Mouse (Mus musculus) midbrain, embryonic 15.5 days (tissue): ENCODE data around the gene E130308A19Rik. TPM values are rescaled to one million over a fixed set of nuclear protein-coding genes. Genes with fewer than 3 reads are reported as not detected.

ENCODE experiments used
- ATAC-seq: fragments of 200-750 bp; cut with Nextera tagmentation; replicated peaks from 2 replicates; pipeline ENCODE4 v1.8.0; 2017; ENCODE audit warnings: moderate TSS enrichment
- H3K27ac ChIP-seq: fragments of 300-500 bp; sonication (generic); 2 replicates; pipeline ENCODE4 v1.5.1; 2015; ENCODE audit warnings: mild to moderate bottlenecking, inconsistent platforms
- H3K27me3 ChIP-seq: fragments of 300-500 bp; sonication (generic); replicated peaks from 2 replicates; pipeline ENCODE4 v1.6.1; 2015; ENCODE audit warnings: inconsistent platforms
- H3K36me3 ChIP-seq: fragments of 300-500 bp; sonication (generic); replicated peaks from 2 replicates; pipeline ENCODE4 v1.6.1; 2015; ENCODE audit warnings: inconsistent platforms
- H3K4me1 ChIP-seq: fragments of 300-500 bp; sonication (generic); 2 replicates; pipeline ENCODE4 v1.6.1; 2015; ENCODE audit warnings: inconsistent platforms
- H3K4me2 ChIP-seq: fragments of 300-500 bp; sonication (generic); 2 replicates; pipeline ENCODE4 v1.6.1; 2015; ENCODE audit warnings: inconsistent platforms, mild to moderate bottlenecking, moderate library complexity
- H3K4me3 ChIP-seq: fragments of 300-500 bp; sonication (generic); 2 replicates; pipeline ENCODE4 v1.5.1; 2015; ENCODE audit warnings: mild to moderate bottlenecking, inconsistent platforms
- H3K9ac ChIP-seq: fragments of 300-500 bp; sonication (generic); 2 replicates; pipeline ENCODE4 v1.6.1; 2015; ENCODE audit warnings: mild to moderate bottlenecking, inconsistent platforms
- H3K9me3 ChIP-seq: fragments of 300-500 bp; sonication (generic); 2 replicates; pipeline ENCODE4 v1.6.1; 2016; ENCODE audit warnings: inconsistent platforms
- WGBS: fragments of 180-500 bp; shearing (Covaris S2); methylation state at CpG from one replicate; pipeline ENCODE4 v1.1.7; 2015; ENCODE audit warnings: mixed read lengths; 5-methylcytosine and 5-hydroxymethylcytosine counted together
- polyA plus RNA-seq: library from polyadenylated mRNA; unstranded; fragments of >200 nt; fragmentation: Nextera tagmentation; extraction: Ambion mirVana; gene quantifications from 2 replicates; pipeline ENCODE4 v1.2.1, GENCODE M21; 2015

Gene E130308A19Rik
- 59.7 and 60.1 TPM in 2 replicates for polyA plus RNA-seq

DNA sequence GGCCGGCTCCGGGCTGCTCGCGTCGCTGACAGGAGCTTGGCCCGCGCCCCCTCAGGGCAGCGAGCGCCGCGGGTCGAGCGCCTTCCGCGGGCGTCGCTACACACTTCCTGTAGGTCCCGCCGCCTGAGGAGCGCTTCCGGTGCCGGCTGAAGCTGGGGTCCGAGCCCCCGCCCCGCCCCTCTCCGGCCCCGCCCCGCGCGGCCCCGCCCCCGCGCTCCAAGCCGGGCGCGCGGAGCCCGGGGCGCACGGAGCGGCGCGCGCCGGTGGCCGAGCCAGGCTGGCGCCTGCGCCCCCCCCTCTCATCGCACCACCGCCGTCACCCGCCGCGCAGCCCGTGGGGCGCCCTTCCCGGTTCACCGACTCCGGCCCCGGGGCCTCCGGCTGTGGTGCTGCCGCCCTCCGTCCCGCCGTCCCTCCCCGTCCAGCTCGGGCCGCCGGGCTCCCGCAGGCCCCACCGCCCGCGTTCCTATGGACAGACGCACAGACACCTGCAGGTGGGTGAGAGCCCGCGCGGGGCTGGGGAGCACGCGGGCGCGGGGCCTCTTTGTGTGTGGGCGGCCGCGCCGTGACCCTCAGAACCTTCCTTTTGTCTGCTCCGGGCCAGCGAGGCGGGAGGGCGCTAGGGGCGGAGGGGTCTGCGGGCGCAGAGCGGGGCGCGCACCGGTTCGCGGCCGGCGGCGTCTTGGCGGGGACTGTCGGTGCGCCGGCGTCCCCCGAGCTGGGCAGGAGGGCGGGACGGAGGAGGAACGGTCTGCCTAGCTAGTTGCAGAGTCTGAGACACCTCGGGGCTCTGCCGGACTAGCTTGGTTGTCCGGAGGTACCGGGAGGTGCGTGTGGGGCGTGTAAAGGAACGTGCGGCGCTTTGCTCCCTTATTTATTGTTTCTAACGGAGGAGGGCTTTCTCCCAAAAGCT, at the start of gene E130308A19Rik:
TSS of gene E130308A19Rik (plus strand) at position 214 of the 913 bp plus-strand sequence.
- H3K27ac ChIP-seq, result peak within 1 kb of the TSS; percentile 91
- peak; percentile 94 for ATAC-seq
- under 1% methylated on average over 82 of the region's 120 CpGs for WGBS
- H3K9me3 ChIP-seq, result no peaks in the 10 kb centered on the region
- H3K36me3 ChIP-seq, result no peaks in the 10 kb centered on the region
- peak within 1 kb of the TSS; percentile 90 for H3K4me3 ChIP-seq
- H3K9ac ChIP-seq, result peak within 1 kb of the TSS; percentile 98
- H3K27me3 ChIP-seq, result no peaks in the 10 kb centered on the region
- H3K4me1 ChIP-seq, result peaks cover 30% of the 10 kb centered on the region
- peak within 1 kb of the TSS; percentile 80 for H3K4me2 ChIP-seq

DNA sequence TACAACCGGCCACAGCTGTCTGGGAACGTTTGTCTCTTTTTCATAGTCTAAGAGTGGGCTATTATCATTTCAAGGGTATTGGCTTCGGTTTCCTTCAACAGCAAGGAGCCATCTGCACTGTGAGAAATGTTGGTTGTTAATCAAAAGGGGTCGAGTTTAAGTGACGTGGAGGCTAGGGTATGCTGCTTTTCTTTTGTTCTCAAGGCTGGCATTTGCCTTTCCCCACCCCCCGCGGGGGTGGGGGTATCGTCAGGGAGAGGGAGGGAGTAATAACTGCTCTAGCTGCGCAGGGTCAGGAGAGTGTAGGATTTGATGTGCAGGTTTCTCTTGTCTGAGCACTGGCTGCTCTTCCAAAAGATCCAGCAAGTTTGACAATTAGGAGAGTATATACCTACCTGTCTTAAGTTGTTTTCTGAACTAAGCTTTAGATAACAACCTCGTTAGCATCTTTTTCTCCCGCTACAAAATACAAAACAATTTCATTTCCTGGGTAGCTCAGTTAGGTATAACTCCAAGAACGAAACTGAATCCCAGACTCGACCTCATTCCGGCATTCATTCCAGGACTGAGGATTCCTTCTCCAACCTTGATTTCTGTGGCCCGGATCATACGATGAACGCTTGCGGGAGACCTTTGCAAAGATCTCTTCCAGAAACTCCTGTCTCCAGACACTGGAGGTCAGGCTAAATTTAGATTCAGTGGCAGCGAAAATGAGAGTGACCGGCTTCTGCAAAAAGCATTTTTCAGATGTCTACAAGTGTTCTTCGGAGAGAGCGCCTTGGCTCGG, 45.3 kb upstream of the E130308A19Rik start:
- H3K4me2 ChIP-seq, result peak overlapping the region; percentile 77
- peaks cover 15% of the 10 kb centered on the region for H3K4me1 ChIP-seq
- H3K9me3 ChIP-seq, result no peaks in the 10 kb centered on the region
- peak; percentile 75 for ATAC-seq
- peak overlapping the region; percentile 67 for H3K4me3 ChIP-seq
- WGBS, result under 1% methylated on average over 23 of the region's 23 CpGs
- H3K27me3 ChIP-seq, result no peaks in the 10 kb centered on the region
- H3K36me3 ChIP-seq, result no peaks in the 10 kb centered on the region
- peak overlapping the region; percentile 94 for H3K27ac ChIP-seq
- H3K9ac ChIP-seq, result peak overlapping the region; percentile 69

DNA sequence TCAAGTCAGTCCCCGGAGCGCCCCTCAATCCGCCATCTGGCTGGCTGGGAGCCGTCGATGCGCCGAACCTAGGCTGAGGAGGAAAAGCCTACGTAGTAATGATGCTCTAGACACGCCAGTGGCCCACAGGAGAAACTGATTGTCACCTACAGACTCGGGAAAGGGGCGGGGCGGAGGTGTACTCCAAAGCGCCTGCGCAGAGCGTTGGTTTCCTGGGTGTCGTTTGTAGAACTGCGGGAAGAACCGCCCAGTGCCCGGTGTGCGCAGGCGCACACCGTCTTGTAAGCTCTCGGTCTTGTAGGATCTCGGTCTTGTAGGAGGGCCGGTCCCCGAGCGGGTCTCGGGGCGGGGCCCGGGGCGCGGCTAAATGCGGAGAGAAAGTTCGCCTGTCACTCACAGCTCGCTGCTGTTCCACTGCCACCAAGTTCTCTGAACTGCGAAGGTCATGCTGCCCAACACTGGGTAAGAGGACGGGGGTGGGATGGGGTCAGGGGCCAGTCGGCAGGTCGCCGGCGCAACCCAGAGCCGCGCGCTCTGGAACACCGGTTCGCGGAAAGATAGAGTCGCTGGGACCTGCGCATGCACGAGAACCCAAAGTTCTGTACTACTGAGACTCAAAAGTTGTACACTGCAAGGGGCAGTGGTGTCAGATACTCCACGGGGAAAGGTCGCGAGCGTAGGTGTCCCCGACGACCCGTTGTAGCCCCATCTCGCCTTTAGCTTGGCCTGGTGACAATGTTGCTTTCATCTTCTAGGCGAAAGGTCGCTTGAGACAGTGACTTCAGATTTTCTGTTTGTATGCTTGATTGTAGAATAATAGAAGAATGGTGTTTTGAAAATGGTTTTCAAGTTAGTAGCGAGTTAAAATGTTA, 44.5 kb upstream of the E130308A19Rik start, which contains the start of gene Hsdl2:
TSS of gene Hsdl2 (plus strand) at position 250 of the 872 bp plus-strand sequence.
- Histone ChIP-seq H3K27ac (peak within 1 kb of the TSS; percentile 94), H3K9ac (peak within 1 kb of the TSS; percentile 69), H3K4me3 (peak within 1 kb of the TSS; percentile 67), H3K27me3 (no peaks in the 10 kb centered on the region), H3K4me1 (peaks cover 15% of the 10 kb centered on the region), H3K9me3 (no peaks in the 10 kb centered on the region), H3K36me3 (no peaks in the 10 kb centered on the region), H3K4me2 (peak within 1 kb of the TSS; percentile 77)
- WGBS, result under 1% methylated on average over 61 of the region's 61 CpGs
- ATAC-seq, result peak; percentile 97

DNA sequence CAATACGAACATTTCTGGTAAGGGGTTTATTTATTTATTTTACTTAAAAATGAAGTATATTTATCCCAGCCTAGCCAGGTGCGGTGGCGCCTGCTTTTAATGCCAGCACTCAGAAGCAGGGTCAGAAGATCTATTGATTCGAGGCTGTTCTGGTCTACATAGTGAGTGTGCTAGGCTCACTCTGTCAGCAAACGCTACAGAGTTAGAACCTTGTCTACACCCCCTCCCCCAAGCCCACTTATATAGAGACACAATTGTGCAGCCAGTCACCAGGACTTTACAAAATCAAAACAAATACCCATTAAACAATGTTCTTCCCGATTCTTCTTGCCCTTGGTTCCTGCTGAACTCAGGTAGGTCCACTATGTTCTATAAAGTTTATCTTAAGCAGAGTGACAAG, 43.8 kb upstream of the E130308A19Rik start:
- no peak for ATAC-seq
- 24% methylated on average over 6 of the region's 6 CpGs for WGBS
- Histone ChIP-seq H3K27ac (no peak overlapping the region), H3K4me3 (peak overlapping the region; percentile 67), H3K4me2 (peak overlapping the region; percentile 77), H3K27me3 (no peaks in the 10 kb centered on the region), H3K9me3 (no peaks in the 10 kb centered on the region), H3K9ac (peak overlapping the region; percentile 51; the same call in 1 of the 2 replicates), H3K4me1 (peaks cover 15% of the 10 kb centered on the region), H3K36me3 (no peaks in the 10 kb centered on the region)

DNA sequence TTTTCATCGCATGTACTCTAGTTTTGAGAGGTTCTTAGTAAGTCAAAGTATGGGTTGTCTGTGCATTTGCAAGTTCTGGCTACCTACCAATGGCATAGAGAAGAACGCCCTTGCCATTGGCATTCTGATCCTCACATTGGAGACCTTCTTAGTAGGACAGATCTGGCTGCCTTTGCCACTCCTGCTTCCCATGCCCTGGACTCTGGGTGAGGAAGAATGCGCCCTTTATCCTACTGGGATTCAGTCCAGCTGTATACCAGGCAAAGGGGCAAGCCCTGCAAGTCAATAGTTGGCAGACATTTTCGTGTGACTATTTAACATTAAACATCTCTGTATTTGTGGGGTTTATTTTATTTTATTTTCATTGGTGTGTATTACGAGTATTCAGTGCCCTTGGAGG, 40.9 kb upstream of the E130308A19Rik start:
- no peak overlapping the region for H3K4me3 ChIP-seq
- no peak overlapping the region for H3K4me2 ChIP-seq
- H3K36me3 ChIP-seq, result no peaks in the 10 kb centered on the region
- no peak overlapping the region for H3K27ac ChIP-seq
- peaks cover 11% of the 10 kb centered on the region for H3K4me1 ChIP-seq
- no peaks in the 10 kb centered on the region for H3K9me3 ChIP-seq
- no peaks in the 10 kb centered on the region for H3K27me3 ChIP-seq
- no peak overlapping the region for H3K9ac ChIP-seq
- 80% methylated on average over 5 of the region's 5 CpGs for WGBS
- no peak for ATAC-seq

DNA sequence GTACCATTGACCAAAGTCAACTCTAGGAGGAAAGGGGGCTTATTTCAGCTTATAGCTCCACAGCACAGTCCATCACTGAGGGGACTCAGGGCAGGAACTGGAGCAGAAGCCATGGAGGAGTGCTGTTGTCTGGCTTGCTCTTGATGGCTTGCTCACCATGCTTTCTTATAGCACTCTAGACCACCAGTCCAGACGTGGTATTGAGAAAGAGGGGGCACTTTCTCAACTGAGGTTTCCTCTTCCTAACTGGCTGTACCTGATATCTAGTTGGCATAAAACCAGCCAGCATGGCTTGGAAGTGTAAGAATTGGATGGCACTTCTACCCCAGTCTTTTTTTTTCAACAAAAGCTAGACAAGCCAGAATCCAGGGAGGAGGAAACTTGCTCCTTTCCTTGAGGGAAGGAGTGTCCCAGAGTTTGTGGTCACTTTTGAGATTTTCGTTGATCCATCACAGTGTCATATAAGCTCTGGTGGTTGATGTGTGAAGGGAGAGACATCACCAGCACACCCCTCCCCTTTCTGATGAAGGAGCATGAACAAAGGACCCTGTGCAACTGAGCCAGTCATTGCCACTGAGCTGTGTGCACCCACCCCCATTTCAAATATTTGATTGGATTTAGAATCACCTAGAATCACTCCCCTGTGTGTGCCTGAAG, 38.7 kb upstream of the E130308A19Rik start:
- Histone ChIP-seq H3K9ac (no peak overlapping the region), H3K4me2 (no peak overlapping the region), H3K27ac (no peak overlapping the region), H3K27me3 (no peaks in the 10 kb centered on the region), H3K4me3 (no peak overlapping the region), H3K4me1 (peaks cover under 1% of the 10 kb centered on the region), H3K36me3 (no peaks in the 10 kb centered on the region), H3K9me3 (no peaks in the 10 kb centered on the region)
- ATAC-seq, result no peak
- 69% methylated on average over 2 of the region's 2 CpGs for WGBS

DNA sequence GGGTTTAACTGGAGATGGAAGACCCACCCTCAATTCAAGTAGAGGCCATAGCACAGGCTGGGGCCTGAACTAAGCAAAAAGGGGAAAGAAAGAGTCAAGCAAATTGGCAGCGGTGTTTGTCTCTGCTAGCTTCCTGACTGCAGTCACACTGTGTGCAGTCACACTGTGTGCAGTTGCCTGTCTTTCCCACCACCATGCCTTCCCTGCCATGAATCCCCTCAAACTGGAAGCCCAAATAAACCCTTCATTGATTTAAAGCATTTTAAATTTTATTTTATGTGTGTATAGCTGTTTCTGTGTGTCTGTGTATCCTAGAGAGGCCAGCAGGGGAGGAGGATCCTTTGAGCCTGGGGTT, 38.2 kb upstream of the E130308A19Rik start:
- 97% methylated on average over 1 of the region's 1 CpGs for WGBS

DNA sequence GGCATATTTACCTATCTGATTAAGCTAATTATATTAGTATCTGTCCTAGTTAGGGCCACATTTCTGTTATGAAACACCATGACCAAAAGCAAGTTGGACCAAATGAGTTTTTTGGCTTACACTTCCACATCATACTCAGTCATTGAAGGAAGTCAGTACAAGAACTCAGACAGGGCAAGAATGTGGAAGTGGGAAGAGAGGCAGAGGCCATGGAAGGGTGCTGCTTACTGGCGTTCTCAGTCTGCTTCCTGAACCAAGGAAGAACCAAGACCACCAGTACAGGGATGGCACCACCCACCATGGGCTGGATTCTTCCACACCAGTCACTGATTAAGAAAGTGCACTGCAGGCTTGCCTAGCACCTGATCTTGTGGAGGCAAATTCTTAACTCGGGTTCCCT, 31.4 kb upstream of the E130308A19Rik start:
- H3K4me1 ChIP-seq, result no peaks in the 10 kb centered on the region
- no peaks in the 10 kb centered on the region for H3K27me3 ChIP-seq
- no peak overlapping the region for H3K9ac ChIP-seq
- H3K36me3 ChIP-seq, result no peaks in the 10 kb centered on the region
- no peak overlapping the region for H3K4me3 ChIP-seq
- H3K4me2 ChIP-seq, result no peak overlapping the region
- ATAC-seq, result no peak
- WGBS, result 77% methylated on average over 2 of the region's 2 CpGs
- no peak overlapping the region for H3K27ac ChIP-seq
- no peaks in the 10 kb centered on the region for H3K9me3 ChIP-seq

More for the DNA sequence above, 38.2 kb upstream of the E130308A19Rik start:
- Histone ChIP-seq H3K9me3 (no peaks in the 10 kb centered on the region), H3K9ac (no peak overlapping the region), H3K27me3 (no peaks in the 10 kb centered on the region), H3K27ac (no peak overlapping the region), H3K4me3 (no peak overlapping the region), H3K4me1 (no peaks in the 10 kb centered on the region), H3K36me3 (no peaks in the 10 kb centered on the region), H3K4me2 (no peak overlapping the region)
- ATAC-seq, result no peak

DNA sequence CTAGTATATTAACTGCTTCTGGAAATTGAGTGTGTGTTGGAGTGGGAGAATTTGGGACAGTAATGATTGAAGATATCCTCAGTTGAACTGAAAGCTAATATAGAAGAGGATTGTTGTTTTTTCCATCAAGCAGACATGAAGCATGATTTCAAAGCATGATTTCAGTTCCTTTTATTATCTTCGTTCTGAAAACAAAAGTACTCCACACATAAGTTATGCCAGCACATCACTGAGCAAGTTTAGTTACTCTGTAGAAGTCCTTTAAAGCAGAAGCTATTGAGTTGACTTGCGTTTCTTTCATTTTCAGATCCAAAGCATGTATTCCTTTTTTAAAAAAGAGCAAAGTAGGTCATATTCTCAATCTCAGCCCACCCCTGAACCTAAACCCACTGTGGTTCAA, 29.5 kb upstream of the E130308A19Rik start:
- Histone ChIP-seq H3K9ac (no peak overlapping the region), H3K9me3 (no peaks in the 10 kb centered on the region), H3K4me2 (no peak overlapping the region), H3K4me3 (no peak overlapping the region), H3K36me3 (no peaks in the 10 kb centered on the region), H3K27ac (no peak overlapping the region), H3K27me3 (no peaks in the 10 kb centered on the region), H3K4me1 (no peaks in the 10 kb centered on the region)
- no peak for ATAC-seq
- WGBS, result 85% methylated on average over 2 of the region's 2 CpGs

DNA sequence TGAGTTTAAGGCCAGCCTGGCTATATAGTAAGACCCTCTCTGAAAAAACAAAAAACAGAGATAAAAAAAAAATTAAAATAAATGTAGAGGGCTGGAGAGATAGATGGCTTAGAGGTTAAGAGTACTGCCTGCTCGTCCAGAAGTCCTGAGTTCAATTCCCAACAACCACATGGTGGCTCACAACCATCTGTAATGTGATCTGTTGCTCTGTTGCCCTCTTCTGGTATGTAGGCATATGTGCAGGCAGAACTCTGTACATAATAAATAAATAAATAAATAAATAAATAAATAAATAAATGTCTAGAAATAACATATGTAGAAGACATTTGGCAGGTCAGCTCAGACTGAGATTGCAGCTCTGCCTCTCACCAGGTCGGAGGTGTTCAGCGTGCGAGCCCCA, 23.3 kb upstream of the E130308A19Rik start:
- Histone ChIP-seq H3K4me2 (no peak overlapping the region), H3K4me3 (no peak overlapping the region), H3K27me3 (no peaks in the 10 kb centered on the region), H3K9me3 (no peaks in the 10 kb centered on the region), H3K4me1 (no peaks in the 10 kb centered on the region), H3K9ac (no peak overlapping the region), H3K36me3 (no peaks in the 10 kb centered on the region), H3K27ac (no peak overlapping the region)
- ATAC-seq, result no peak
- 92% methylated on average over 4 of the region's 4 CpGs for WGBS

DNA sequence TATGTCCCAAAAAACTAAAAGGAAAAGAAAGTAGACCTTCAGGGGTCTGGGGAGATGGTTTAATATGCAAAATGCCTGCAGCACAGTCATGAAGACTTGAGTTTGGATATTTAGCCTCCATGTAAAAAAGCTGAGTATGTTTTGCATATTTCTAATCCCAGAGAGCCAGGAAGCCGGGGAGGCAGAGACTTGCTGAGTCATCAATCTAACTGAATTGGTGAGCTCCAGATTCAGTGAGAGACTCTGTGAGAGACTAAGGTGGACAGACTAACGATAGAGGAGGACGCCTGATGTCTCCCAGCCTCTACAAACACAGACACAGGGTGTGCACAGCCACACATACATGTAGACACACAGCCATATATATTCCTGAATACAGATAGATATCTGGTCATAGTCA, 21.1 kb upstream of the E130308A19Rik start:
- no peak for ATAC-seq
- Histone ChIP-seq H3K4me3 (no peak overlapping the region), H3K4me1 (no peaks in the 10 kb centered on the region), H3K9me3 (no peaks in the 10 kb centered on the region), H3K4me2 (no peak overlapping the region), H3K36me3 (no peaks in the 10 kb centered on the region), H3K27ac (no peak overlapping the region), H3K9ac (no peak overlapping the region), H3K27me3 (no peaks in the 10 kb centered on the region)
- 72% methylated on average over 3 of the region's 3 CpGs for WGBS
